Comparison of ENCODE assay signal across 30 mouse cellular contexts in the genomic region with DNA sequence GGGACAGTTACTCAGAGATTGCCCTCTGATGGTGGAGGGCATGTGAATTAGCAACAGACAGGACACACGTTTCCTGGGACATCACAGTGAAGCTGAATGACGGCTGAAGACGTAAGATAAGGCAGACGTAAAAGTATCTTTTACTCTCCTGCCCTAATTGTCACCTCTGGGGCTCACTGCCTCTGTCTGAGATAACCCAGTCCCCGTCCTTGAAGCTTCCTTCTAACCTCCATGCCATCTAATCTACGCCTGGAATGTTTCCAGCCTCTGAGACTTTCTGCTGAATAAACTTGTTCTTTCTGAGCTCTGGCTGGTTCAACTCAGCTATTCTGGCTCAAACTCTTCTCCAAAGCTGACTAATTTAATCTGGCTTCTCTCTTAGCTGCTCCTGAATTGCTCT. TPM values are rescaled to one million over a fixed set of nuclear protein-coding genes. Genes with fewer than 3 reads are reported as not detected.
DNase-seq lines count a peak whose midpoint lies in the region; ATAC-seq and TF ChIP-seq lines count a peak whose summit lies in the region.
"Had no signal": no experiment of that assay in that cellular context is flagged by ENCODE, and none has a peak within 500 bp of the region (broad histone marks: within the 10 kb centered on the region; RNA-seq: fewer than 3 reads in every experiment).

No protein-coding gene starts in this region.

- H3K4me1 ChIP-seq in liver, embryonic 11.5 days (replicated peaks; ENCODE audit: control insufficient read depth, insufficient read depth, low read length): peaks cover 17% of the 10 kb centered on the region
- peaks cover 11% of the 10 kb centered on the region for H3K4me1 ChIP-seq in liver, postnatal 0 days (ENCODE audit: insufficient read depth)
- H3K4me1 ChIP-seq: forebrain, embryonic 12.5 days; intestine, embryonic 15.5 days; neural tube, embryonic 15.5 days had no signal

- H3K9me3 ChIP-seq in liver, embryonic 11.5 days (ENCODE audit: control insufficient read depth, low read length): no peaks in the 10 kb centered on the region
- no peaks in the 10 kb centered on the region for H3K9me3 ChIP-seq in liver, postnatal 0 days (ENCODE audit: low read length)
- H3K9me3 ChIP-seq: forebrain, embryonic 12.5 days; heart, embryonic 10.5 days; hindbrain, embryonic 10.5 days; intestine, embryonic 15.5 days; limb, embryonic 13.5 days; neural tube, embryonic 15.5 days; stomach, embryonic 15.5 days had no signal

- H3K36me3 ChIP-seq in liver, embryonic 11.5 days (ENCODE audit: control insufficient read depth, insufficient read depth, low read length): no peaks in the 10 kb centered on the region
- no peaks in the 10 kb centered on the region for H3K36me3 ChIP-seq in liver, postnatal 0 days (replicated peaks; ENCODE audit: insufficient read depth, low read length)
- H3K36me3 ChIP-seq: forebrain, embryonic 12.5 days; heart, embryonic 10.5 days; hindbrain, embryonic 10.5 days; intestine, embryonic 15.5 days; limb, embryonic 13.5 days; neural tube, embryonic 15.5 days; stomach, embryonic 15.5 days had no signal

- TF ChIP-seq CTCF in liver, postnatal 0 days (IDR thresholded peaks at IDR 0.05; ENCODE audit: low read depth): no peak

- H3K27ac ChIP-seq in liver, embryonic 11.5 days (ENCODE audit: low read depth, low read length): no peak overlapping the region
- no peak overlapping the region for H3K27ac ChIP-seq in liver, postnatal 0 days (ENCODE audit: low read depth)
- H3K27ac ChIP-seq: forebrain, embryonic 12.5 days; heart, embryonic 10.5 days; hindbrain, embryonic 10.5 days; intestine, embryonic 15.5 days; kidney, postnatal 0 days; layer of hippocampus, adult 2 months; limb, embryonic 13.5 days; neural tube, embryonic 15.5 days; stomach, embryonic 15.5 days had no signal

- DNase-seq in kidney, adult 9 months: peak; percentile 60
- no peak for DNase-seq in kidney, adult 11 months
- peak; percentile 24 for DNase-seq in c-Kit-negative CD71-positive TER-119-positive erythroid progenitor cells, embryonic 14.5 days (ENCODE audit: low read depth, low spot score)
- no peak for DNase-seq in liver, embryonic 11.5 days (ENCODE audit: low spot score)
- DNase-seq in liver, postnatal 0 days: no peak
- no peak for DNase-seq in adrenal gland, adult 2 months
- no peak for DNase-seq in gastrocnemius, postnatal 36 days
- DNase-seq in cerebellum, postnatal 36 days: no peak
- DNase-seq: adrenal gland, postnatal 10 days; cerebellum, adult 9-10 months; heart, postnatal 10 days; layer of hippocampus, postnatal 36 days; lung, embryonic 14.5 days; lung, postnatal 36 days; right cerebral cortex, adult 18-20 months; right cerebral cortex, postnatal 4 days; thymus, postnatal 25 days had no signal

- TF ChIP-seq EP300 in liver, postnatal 0 days (IDR thresholded peaks at IDR 0.05; ENCODE audit: low read depth): peak; percentile 53; the same call in 1 of the 2 replicates

- no peak overlapping the region for H3K4me3 ChIP-seq in liver, embryonic 11.5 days (ENCODE audit: low read depth, low read length)
- H3K4me3 ChIP-seq in liver, postnatal 0 days (ENCODE audit: low read depth, low read length): no peak overlapping the region
- H3K4me3 ChIP-seq: forebrain, embryonic 12.5 days; heart, embryonic 10.5 days; hindbrain, embryonic 10.5 days; intestine, embryonic 15.5 days; layer of hippocampus, adult 2 months; limb, embryonic 13.5 days; neural tube, embryonic 15.5 days; stomach, embryonic 15.5 days had no signal

- WGBS in liver, embryonic 11.5 days: 5% methylated on average over 6 of the region's 6 CpGs
- 7% methylated on average over 6 of the region's 6 CpGs for WGBS in liver, postnatal 0 days (ENCODE audit: insufficient replicate concordance)

- ATAC-seq in liver, embryonic 11.5 days (replicated peaks; ENCODE audit: low FRiP score): peak; percentile 75
- ATAC-seq in liver, postnatal 0 days: peak; percentile 48
- ATAC-seq: hindbrain, embryonic 16.5 days; intestine, embryonic 15.5 days had no signal

- H3K9ac ChIP-seq in liver, embryonic 11.5 days (ENCODE audit: low read depth, low read length): no peak overlapping the region
- no peak overlapping the region for H3K9ac ChIP-seq in liver, postnatal 0 days (replicated peaks)
- H3K9ac ChIP-seq: forebrain, embryonic 12.5 days; intestine, embryonic 15.5 days; limb, embryonic 13.5 days; lung, embryonic 14.5 days; neural tube, embryonic 15.5 days; stomach, embryonic 15.5 days had no signal

- no peak overlapping the region for H3K4me2 ChIP-seq in liver, embryonic 11.5 days
- no peak overlapping the region for H3K4me2 ChIP-seq in liver, postnatal 0 days (ENCODE audit: low read depth, low read length)
- H3K4me2 ChIP-seq: forebrain, embryonic 12.5 days; intestine, embryonic 15.5 days; limb, embryonic 13.5 days; lung, embryonic 14.5 days; midbrain, embryonic 11.5 days; neural tube, embryonic 15.5 days; stomach, embryonic 15.5 days had no signal

- peaks cover 6% of the 10 kb centered on the region for H3K27me3 ChIP-seq in liver, embryonic 11.5 days (replicated peaks; ENCODE audit: control insufficient read depth, insufficient read depth, low read length)
- 0 out of 2 replicates have a peak, but pooled peaks cover 2% of the 10 kb centered on the region for H3K27me3 ChIP-seq in liver, postnatal 0 days (ENCODE audit: insufficient read depth, low read length)
- H3K27me3 ChIP-seq: intestine, embryonic 15.5 days; stomach, embryonic 15.5 days had no signal

- intact Hi-C loops in gastrocnemius, postnatal 36 days (cut with DNase I): no loop called here

RNA-seq across cellular contexts. Expression of gene Fahd2a, which starts 7.4 kb away (rescaled TPM):
- polyA plus RNA-seq in liver, embryonic 11.5 days (2014; fragmentation: Nextera tagmentation; extraction: Ambion mirVana): 16.6 and 19.9 TPM in 2 replicates
- 14.7 and 16.9 TPM in 2 replicates for polyA plus RNA-seq in liver, postnatal 0 days (2015; fragmentation: Nextera tagmentation; extraction: Ambion mirVana)
- 10 to 100 TPM; 33.3 to 43.0 TPM for total RNA-seq in adrenal gland, adult 2 months (2021)
- polyA plus RNA-seq in adrenal gland, adult 2 months (2012; rRNA removed): 26.9 and 28.6 TPM in 2 replicates
- total RNA-seq in gastrocnemius, postnatal 36 days (2021): 10 to 100 TPM; 22.0 to 22.7 TPM

RNA-seq across cellular contexts. Expression of gene Gpat2, which starts 26.7 kb away (rescaled TPM):
- 0.43 and 0.92 TPM in 2 replicates for polyA plus RNA-seq in liver, embryonic 11.5 days (2014; fragmentation: Nextera tagmentation; extraction: Ambion mirVana)
- 0.46 and 0.51 TPM in 2 replicates for polyA plus RNA-seq in liver, postnatal 0 days (2015; fragmentation: Nextera tagmentation; extraction: Ambion mirVana)
- under 1 TPM; 0.14 to 0.31 TPM for total RNA-seq in adrenal gland, adult 2 months (2021)
- 0.19 and 0.61 TPM in 2 replicates for polyA plus RNA-seq in adrenal gland, adult 2 months (2012; rRNA removed)
- total RNA-seq in gastrocnemius, postnatal 36 days (2021): not detected
- total RNA-seq: gastrocnemius, adult 18-20 months; heart, postnatal 10 days had no signal
- polyA plus RNA-seq: embryonic facial prominence, embryonic 11.5 days had no signal

Comparison
In these comparisons a context has a peak if more than half of its experiments do, and no peak if none do; other contexts are left out.
1. DNase-seq: peak in kidney, adult 9 months (single experiment) and c-Kit-negative CD71-positive TER-119-positive erythroid progenitor cells, embryonic 14.5 days (single experiment); none in kidney, adult 11 months (single experiment), liver, embryonic 11.5 days (single experiment), liver, postnatal 0 days (single experiment), adrenal gland, adult 2 months (single experiment), gastrocnemius, postnatal 36 days (0 of 2) and cerebellum, postnatal 36 days (0 of 2).